Mouse (Mus musculus): ENCODE measurements at regions not wholly inside any gene's neighbourhood (a gene's known extent, or its start where the extent isn't known, plus 50 kb on each side); places are given as distances from the start of the nearest gene placed in this dataset.

DNA sequence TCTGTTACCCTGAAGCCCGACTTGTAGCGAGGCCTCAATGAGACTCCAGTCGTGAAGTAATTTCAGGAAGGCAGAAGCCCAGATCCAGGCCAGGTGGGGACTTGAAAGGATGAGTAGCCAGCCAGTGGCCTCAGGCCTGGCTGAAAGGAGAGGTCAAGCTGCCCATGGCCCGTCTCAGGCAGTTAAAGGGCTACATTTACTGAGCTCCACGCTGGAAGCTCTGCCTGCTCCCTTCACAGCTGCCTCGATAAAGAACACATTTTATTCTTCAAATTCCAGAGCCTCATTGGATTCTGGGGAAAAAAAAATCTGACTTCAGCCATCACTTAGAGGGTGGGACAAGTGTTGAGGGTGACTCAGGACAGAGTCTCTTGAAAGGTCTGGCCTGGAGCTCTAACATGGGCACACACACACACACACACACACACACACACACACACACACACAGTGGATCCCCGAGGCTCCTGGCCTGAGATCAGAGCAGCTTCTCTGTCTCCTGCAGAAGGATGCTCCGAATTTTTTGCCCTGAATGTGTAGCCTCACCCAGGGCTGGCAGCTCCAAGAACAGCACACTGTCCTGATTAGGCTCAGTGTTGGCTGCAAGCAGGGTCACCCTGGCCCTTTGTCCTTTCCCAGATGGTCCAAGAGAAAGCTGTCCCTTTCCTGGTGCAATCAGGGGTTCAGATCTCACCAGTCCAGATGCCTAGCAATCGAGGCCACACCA, 53.0 kb downstream of the Gadd45g start:
- DNase-seq (ENCODE audit: low spot score in 2 of 2) = no peak

DNA sequence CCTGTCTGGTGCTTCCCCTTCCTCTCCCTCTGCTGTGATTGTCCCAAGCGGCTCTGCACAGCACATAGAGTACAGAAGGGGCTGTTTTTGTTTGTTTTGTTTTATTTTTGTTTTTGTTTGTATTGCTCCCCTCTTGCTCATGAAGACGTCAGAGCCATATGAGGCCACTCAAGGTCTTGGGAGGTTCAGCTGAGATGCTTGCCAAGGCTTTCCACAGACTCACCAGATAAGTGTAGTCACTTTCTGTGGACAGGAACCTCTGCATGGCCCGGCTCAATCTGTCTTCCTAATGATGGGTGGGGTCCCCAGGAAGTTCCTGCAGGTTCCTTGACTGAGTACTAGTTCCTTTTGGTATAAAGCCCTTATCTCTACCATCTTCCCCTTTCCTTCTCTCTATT, 53.6 kb downstream of the Gadd45g start:
- DNase-seq (ENCODE audit: low spot score in 2 of 2) = no peak

DNA sequence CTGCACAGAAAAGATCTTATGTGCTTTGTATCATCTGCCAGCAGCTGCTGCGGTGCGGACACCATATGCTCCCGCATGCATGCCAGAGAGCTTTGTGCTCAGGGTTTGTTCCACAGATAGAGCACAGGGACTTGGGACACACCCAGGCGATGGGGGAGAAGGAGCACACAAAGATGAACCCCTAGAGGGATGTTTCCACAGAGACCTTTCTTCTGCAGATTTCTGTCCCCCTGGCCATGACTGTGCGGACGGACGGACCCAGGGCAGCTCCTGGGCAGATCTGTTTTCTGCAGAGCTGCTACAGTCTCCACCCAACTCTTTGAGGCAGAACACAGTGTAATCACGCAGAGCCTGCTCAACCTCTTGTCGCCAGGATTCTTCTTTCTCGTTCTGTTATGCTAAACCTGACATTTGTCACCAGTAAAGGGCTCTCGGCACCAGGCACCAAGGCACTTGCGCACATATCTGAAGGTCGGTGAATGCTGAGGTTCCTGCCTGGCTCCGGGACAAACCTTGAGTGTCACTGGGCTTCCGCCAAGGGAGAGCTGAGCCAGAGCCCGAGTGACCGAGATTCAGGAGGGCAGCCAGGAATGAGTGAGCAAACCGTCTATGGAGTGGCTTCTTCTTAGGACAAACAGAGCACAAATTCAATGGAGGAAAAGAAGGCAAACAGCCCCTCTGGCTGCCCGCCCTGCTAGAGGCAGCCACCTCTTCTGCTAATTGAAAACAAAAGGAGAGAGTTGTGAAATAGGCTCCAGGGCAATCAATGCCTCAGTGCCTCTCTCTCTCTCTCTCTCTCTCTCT, 56.2 kb downstream of the Gadd45g start:
- DNase-seq (ENCODE audit: low spot score in 2 of 2) = peak; percentile 41 to 52

DNA sequence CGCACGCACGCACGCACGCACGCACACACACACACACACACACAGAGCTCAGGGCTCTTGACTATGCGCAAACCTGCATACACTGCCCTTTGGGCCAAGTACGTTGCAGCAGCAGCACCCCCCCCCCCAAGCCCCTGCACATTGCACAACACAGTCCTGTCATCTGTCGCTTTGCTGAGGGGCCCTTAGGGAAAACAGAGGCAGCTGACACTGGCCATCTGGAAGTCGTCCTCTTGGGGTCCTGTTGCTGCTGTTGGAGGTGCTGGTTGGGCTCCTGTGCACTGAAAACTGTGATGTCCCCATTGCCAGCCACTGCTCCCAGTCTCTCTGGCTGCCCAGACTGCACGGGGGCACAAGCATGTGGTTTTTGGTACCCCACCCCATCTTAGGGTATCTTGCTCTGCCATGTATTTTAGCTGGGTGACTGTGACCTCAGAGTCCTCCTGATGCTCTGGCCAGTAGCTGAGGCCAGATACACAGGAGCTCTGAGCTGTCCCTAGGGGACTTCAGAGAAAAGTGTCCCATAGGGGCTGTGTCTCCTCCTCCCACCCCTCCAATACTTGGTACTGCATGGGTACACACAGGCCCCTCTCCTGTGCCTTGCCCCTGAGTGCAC, 57.0 kb downstream of the Gadd45g start:
- no peak for DNase-seq (ENCODE audit: low spot score in 2 of 2)

- DNase-seq (ENCODE audit: low spot score in 2 of 2) = no peak
Measured at GRCm38 (mm10) chr13:51905270-51905669, 58.8 kb downstream of the Gadd45g start.

DNA sequence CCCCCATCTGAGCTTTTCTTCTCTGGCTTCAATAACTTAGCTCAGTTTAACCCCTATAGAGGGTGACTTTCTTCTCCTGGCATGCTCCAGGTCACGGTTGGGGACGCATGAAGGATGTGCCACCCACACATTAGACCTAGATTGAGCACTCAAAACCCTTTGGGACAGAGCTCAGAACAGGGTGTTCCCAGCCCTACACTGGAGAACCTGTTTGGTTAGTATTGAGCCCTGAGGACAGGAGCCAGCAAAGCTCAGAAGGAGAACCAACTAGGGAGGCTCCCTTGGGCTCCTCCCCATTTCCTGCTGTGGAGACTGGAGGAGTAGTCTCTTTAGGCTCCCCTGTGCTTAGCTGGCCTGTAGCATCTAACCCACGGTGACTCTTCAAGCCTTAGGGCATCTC, 59.6 kb downstream of the Gadd45g start:
- DNase-seq (ENCODE audit: low spot score in 2 of 2) = no peak

DNA sequence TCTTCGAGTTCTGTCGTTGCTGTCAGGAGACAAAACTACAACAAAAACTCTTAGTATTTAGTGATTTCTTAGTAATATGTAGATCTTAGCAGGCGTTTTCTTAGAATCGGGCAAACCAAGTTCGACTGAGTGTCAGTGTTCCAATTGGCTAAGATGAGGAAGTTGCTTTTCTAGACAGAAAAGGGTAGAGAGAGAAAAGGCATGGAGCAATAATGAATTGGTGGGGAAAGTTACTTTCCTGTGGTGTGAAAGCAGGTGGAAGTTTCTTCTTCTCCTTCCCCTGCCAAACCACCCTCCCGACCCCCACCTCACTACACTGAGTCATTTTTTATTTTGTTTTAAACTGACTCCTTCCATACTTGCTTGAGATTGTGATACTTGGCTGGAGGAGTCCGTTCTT, 62.0 kb downstream of the Gadd45g start:
- no peak for DNase-seq (ENCODE audit: low spot score in 2 of 2)

GRCm38 (mm10) chr13:51911296-51911998, 65.0 kb downstream of the Gadd45g start:
- no peak for DNase-seq (ENCODE audit: low spot score in 2 of 2)

DNA sequence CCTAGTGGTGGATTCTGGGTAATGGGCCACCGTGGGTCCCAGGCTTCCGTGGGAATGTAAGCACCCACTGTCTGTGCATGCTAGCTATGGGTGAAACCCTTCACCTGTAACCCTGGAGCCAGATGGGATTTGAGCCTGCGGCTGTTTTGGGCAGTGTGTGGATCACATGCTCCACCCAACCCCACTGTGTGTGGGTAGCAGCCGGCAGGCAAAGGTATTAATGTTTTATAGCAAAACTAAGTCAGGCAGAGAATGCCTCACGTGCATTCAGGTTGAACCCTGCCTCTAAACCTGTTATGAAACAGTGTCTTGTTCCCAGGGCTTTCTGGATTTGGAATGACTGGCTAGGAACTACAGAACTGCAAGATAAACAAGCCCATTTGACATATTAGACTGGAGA, 66.0 kb downstream of the Gadd45g start:
- DNase-seq (ENCODE audit: low spot score in 2 of 2) = no peak

GRCm38 (mm10) chr13:51912994-51913393, 66.5 kb downstream of the Gadd45g start:
- DNase-seq (ENCODE audit: low spot score in 2 of 2) = no peak

- DNase-seq (ENCODE audit: low spot score in 2 of 2) = no peak
Measured at GRCm38 (mm10) chr13:51916666-51917240, 70.3 kb downstream of the Gadd45g start.

GRCm38 (mm10) chr13:51917658-51918057, 71.2 kb downstream of the Gadd45g start:
- DNase-seq (ENCODE audit: low spot score in 2 of 2) = no peak

DNA sequence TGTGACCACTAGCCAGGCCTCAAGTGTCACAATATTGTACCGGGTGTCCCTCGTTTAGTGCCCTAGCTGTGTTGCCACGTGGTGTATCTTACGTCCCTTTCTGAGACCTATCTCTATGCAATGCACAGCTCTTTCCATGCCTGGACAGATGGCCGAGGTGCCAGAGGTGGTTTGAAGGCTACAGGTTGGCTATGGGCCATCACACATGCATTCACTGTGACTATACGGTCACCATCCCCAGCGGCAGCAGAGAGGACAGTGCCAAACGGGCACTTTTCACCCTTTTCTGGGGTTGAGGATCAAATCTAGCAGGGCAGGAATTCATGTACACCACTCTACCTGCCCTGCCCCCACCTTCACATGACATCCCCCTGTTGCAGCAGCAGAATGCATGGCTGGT, 71.6 kb downstream of the Gadd45g start:
- DNase-seq (ENCODE audit: low spot score in 2 of 2) = no peak

GRCm38 (mm10) chr13:51918781-51919170, 72.3 kb downstream of the Gadd45g start:
- no peak for DNase-seq (ENCODE audit: low spot score in 2 of 2)

DNA sequence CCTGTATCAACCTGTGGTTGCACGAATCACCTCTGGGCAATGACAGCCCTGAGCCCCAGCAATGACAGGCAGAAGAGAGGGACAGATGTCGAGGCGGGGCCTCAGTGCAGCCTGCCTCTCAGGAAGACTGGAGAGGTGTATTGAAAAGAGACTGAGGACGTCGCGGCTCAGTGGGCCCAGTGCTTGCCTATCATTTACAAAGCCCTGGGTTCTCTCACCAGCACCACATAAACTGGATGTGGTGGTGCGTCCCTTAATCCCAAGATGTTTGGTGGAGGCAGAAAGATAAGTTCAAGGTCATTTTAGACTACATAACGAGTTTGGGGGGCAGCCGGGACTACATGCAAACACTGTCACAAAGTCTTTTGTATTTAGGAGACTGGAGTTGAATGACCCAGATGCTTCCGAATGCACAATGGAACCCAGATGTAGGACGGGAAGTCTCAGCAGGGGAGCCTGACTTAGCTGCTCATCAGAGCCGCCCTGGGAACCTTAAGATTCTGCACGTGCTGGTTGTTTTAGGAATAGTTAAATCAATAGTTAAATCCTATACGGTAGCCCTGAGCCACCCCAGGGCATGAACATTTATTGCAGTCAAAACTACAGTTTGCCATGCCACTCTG, 72.8 kb downstream of the Gadd45g start:
- DNase-seq (ENCODE audit: low spot score in 2 of 2) = no peak

DNA sequence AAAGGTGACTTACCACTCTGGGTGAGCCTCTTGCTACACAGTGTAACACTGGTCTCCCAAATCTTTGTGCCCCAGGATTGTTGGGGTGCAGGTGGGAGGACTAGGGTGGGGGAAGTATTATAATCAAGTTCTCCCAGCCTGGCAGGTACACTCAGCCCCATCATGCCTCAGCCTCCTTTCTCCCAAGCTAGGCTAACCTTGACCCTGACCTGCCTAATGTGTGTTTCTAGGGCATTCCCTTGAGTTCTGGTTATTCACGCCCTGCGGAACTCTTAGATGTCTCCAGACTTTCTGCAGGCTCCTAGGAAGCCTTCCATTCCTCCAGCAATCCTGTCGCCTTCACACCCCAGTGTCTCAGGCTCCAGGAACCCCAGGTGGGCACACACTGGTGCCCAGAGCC, 73.5 kb downstream of the Gadd45g start:
- no peak for DNase-seq (ENCODE audit: low spot score in 2 of 2)

DNA sequence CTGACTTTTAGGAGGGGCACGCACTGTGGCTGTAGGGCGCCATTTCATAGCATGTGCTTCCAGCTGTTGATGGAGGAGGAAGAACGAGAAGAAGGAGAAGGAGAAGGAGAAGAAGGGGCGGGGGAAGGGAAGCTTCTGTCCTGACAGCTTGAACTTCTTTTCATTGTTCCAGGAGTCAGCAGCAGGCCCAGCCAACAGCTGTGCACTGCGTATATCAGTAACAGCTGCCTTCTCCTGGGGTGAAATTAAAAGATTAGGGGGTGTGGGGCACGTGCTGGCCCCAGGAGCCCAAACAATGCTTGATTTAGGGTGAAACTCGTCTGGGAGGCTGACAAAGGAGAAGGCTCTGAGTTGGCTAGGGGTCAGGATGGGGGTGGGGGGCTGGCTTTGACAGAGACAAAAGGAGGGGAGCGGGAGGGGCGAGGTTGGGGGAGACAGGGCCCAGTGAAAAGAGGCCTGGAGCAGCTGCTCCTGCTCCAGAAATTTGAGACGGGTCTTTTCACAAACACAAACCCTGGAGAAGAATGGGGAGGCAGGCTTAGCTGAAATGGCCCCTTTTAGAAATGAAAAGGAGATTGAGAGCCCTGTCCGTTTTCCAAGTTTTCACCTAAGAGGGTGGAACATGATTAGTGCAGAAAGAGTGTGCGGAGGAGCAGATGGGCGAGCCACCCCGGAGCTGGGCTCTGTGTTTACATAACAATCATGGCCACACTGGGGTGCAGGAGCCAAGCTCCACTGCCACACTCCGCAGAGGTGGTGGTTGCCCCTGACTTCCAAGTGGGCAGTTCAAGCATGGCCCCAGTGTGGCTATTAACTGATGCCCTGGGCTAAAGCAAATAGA, 74.3 kb downstream of the Gadd45g start:
- no peak for DNase-seq (ENCODE audit: low spot score in 2 of 2)

DNA sequence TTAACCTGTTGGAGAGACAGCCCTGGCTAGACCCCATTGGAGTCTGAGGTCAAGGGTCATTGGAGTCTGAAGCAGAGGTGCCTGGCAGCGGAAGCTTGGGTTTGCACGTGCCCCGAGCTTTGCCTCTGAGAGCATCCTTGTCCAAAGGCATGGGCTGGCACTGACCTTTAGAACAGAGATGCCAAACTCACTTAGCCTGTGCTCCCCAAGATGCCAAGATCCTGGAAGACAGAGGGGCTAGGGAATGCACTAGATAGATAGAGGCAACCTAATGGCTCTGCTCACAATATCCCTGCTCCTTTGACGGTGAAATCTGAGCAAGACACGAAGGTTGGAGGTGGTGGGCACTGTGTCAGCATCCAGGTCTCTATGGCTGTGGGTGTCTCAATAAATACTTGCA, 75.1 kb downstream of the Gadd45g start:
- no peak for DNase-seq (ENCODE audit: low spot score in 2 of 2)

DNA sequence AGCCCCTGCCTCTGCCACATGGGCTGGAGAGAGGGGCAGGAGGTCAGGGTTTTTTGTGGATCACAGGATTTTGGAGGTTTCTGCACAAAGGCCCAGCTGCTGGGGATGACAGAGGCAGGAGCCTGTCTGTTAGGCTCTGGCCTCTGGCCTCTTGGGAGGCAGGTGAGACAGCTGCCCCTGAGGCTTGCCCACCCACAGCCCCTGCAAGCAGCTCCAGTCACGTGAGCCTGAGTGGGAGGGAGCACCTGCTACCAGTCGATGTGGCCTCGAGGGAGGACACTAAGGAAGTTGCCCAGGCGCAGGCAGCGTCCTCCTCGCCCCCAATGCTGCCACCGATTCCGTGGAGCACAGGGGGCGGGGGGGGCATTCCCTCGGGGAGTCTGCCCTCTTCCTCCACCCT, 80.3 kb downstream of the Gadd45g start:
- no peak for DNase-seq (ENCODE audit: low spot score in 2 of 2)

GRCm38 (mm10) chr13:51929730-51930129, 83.3 kb downstream of the Gadd45g start:
- no peak for DNase-seq (ENCODE audit: low spot score in 2 of 2)
